Mouse (Mus musculus) T-helper 2 cell (primary cell): ENCODE data around the gene Myh3.

Experiments
- in situ Hi-C: fragments of 300-600 bp; cut with MboI, MseI; formaldehyde crosslinking; loops from one replicate; pipeline ENCODE4 v1.15.1; 2025; ENCODE audit warnings: high pct_unique_total_duplicates

Myh3 gene

GRCm38 (mm10) chr11:67078000-67078399, at the start of gene Myh3:
Myh3 (plus strand) TSS chr11:67078300.
- in situ Hi-C loops: loop anchor here (5.0 kb wide), 2 partner anchors 51 to 181 kb away; partner anchors contain the start of gene Tmem220

DNA sequence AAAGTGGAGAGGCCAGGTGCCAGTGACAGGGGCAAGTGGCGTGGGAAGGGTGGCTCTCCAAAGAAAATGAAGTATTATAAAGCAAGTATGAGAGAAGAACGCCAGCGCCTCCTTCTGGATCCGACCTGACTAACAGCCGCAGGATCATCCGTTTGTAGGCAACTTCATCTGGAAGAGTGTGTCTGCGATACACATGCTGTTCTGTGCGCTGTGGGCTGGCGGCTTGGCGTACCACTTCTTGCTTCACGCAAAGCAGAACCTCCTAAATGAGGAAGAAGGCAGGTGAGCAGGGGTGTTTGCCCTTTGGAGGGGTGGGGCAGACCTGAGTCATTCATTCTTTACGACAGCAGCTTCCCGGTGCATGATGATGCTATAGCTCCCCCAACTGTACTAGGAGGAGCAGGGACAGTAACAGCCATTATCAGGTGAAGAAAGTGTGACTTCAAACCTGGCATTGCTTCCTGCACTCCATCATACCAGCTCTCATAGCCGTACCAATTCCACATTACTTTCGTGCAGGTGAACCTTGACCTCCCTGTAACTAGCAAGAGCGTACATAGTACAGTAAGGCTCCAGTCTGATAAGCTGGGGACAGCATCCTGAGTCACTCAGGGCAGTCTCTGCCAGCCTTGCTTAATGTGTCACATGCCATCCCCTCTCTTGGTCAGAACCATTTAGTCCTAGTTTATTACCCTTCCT, 47.0 kb upstream of the Myh3 start:
- in situ Hi-C loops: no loop called here

DNA sequence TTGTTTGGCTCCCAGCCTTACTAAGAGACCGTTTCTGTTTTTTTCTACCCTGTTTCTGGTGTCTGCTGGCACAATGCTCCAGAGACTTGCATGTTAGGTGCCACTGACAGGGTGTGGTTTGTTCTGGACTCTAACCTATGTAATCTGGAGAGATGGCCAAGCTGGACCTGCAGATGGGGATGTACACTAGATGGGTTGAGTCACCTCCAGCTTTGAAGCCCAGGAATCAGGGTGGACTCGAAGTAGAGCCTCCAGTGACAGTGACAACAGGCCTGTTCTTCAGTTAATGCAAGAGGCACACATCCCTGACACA, 46.5 kb upstream of the Myh3 start:
- in situ Hi-C loops: no loop called here

GRCm38 (mm10) chr11:67034775-67035485, 43.2 kb upstream of the Myh3 start:
- in situ Hi-C loops: no loop called here

DNA sequence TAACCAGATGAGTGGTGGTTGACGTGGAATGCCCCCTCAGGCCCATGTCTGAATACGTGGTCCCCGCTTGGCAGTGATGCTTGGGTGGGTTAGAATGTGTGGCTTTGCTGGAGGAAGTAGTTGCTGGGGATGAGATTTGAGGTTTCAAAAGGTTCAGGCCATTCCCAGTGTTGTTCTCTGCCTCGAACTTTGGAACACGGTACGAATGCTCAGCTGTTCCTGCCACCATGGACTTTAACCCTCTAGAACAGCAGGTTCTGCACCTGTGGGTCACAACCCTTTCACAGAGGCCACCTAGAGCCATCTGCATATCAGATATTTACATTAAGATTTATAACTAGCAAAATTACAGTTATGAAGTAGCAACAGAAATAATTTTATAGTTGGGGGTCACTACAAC, 41.9 kb upstream of the Myh3 start:
- in situ Hi-C loops: no loop called here

DNA sequence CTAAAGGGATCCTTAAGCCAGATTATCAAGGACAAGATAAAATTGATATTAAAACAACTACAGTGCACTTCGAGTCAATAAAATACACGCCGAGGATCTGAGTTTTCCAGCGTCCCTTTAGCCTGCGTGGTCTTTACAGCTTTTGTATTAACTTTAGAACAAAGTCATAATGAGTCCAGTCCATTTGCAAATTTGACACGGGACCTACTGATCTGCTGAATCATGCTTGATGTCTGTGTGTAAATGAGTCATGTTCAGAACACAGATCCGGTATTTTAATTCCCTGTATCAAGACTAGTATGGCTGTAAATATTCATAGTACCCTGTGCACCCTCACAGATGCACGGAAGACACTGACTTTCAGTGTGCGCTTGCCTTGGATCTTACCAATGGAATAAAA, 41.2 kb upstream of the Myh3 start:
- in situ Hi-C loops: no loop called here

DNA sequence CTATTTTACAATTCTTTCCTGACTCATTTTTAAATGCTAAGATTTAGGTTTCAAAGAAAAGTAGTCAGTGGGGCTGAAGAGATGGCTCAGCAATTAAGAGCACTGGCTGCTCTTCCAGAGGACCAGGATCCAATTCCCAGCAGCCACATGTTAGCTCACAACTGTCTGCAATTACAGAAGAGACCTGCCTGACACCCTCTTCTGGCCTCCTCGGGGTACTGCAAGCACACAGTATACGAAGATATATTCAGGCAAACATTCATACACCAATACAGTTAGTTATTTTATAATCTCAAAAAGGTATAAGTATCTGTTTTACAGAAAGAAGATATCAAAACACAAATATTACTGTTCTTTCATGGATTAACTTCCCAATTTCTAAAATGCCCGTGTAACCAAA, 38.3 kb upstream of the Myh3 start:
- in situ Hi-C loops: no loop called here

- in situ Hi-C loops: no loop called here
Measured at GRCm38 (mm10) chr11:67040483-67040882, 37.6 kb upstream of the Myh3 start.

DNA sequence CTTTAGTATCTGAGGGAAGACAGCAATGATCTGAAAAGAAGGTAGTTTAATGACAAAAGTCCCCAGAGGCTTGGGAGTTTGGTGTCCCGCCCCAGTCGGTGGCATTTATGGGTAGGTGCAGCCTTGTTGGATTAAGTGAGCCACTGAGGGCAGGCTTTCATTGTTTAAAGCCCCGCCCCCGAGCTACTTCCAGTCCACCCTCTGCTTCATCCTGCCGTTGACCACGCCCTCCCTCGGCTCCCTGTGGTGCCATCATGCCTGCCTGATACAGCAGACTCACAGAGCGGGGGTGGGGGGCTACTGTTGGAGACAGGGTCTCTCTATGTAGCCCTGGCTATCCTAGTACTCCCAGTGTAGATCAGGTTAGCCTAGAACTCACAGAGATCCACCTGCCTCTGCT, 35.1 kb upstream of the Myh3 start:
- in situ Hi-C loops: no loop called here

DNA sequence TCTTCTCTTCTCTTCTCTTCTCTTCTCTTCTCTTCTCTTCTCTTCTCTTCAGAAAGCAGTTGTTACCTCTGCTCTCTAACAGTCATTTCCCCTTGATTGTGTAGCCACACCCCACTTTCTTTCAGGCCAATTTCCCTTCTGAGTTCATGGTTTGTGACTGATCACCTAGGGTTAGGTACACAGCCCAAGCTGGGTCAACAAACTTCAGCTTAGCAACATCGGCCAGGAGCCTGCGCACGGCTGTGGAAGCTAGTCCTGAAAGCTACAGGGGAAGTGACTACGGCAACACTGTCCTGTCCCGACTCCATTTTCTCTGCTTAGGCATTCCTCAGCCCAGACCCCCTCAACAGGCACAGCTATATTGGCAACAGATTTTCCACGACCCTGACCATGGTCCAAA, 33.1 kb upstream of the Myh3 start:
- in situ Hi-C loops: loop anchor here (5.0 kb wide), 1 partner anchor 1243 kb away; no protein-coding TSS in a partner anchor

GRCm38 (mm10) chr11:67047199-67047598, 30.9 kb upstream of the Myh3 start:
- in situ Hi-C loops: loop anchor here (5.0 kb wide), 1 partner anchor 1245 kb away; no protein-coding TSS in a partner anchor

DNA sequence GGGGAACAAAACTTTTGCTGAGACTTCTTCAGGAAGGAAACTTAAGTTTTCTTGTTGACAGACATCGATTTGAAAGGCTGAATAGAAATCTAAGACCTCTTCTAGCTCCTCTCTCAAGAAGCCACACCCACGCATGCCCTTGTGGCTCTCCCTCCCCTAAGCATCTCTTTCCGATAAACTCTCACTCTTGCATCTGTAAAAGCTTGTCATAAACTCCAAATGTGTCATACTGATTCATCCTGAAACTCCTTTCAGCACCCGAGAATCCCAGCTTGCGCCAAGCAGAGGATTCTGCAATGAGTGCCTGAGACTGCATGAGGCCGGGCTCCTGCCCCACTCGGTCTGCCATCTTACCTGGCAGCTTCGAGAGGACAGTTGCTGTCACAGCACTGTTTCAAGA, 29.6 kb upstream of the Myh3 start:
- in situ Hi-C loops: loop anchor here (5.0 kb wide), 1 partner anchor 1246 kb away; no protein-coding TSS in a partner anchor

DNA sequence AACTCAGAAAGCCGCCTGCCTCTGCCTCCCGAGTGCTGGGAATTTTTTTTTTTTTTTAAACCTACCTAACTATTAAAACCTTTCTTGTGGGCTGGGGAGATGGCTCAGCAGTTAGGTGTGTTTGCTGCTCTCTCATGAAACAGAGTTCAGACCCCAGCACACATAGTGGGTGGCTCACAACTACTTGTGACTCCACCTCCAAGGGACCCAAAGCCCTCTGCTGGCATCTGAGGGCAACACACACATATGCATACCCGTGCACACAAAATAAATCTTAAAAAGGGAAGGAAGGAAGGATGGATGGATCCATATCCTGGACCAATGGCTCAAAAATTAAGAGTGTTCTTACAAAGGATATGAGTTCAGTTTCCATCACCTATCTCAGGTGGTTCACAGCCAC, 28.8 kb upstream of the Myh3 start:
- in situ Hi-C loops: loop anchor here (5.0 kb wide), 1 partner anchor 1247 kb away; no protein-coding TSS in a partner anchor

DNA sequence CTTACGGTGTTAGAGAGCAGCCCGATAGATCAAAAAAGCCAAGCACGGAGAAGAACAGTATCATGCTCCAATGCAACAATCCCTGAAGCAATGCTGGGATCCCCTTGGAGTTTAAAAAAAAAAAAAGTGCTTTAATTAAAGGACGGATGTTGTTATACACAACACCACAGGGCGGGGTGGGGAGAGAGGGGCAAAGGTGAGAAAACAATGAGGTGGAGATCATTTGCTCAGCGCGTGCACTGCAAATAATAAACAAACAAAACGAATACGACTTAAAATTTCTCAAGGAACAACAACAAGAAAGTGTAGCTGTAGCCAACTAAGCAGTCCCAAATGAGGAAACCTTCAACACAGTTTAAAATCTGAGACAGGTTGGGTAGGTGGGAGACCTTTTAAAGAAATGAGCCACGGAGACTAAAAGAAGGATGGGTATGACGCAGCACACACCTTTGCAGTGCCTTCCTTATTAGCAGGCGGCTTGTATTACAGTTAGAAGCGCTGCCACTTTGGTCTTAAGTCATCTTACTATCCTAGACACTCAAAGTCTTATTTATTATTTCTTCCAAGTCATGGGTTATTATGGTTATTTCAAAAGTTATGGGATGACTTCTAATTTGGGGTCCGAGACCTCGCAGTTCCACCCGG, 26.3 kb upstream of the Myh3 start:
- in situ Hi-C loops: no loop called here

- in situ Hi-C loops: no loop called here
Measured at GRCm38 (mm10) chr11:67052321-67052952, 25.7 kb upstream of the Myh3 start, which contains the start of the genes Adprm and Sco1. Adprm (minus strand) TSS chr11:67052594. Sco1 (plus strand) TSS chr11:67052670.

DNA sequence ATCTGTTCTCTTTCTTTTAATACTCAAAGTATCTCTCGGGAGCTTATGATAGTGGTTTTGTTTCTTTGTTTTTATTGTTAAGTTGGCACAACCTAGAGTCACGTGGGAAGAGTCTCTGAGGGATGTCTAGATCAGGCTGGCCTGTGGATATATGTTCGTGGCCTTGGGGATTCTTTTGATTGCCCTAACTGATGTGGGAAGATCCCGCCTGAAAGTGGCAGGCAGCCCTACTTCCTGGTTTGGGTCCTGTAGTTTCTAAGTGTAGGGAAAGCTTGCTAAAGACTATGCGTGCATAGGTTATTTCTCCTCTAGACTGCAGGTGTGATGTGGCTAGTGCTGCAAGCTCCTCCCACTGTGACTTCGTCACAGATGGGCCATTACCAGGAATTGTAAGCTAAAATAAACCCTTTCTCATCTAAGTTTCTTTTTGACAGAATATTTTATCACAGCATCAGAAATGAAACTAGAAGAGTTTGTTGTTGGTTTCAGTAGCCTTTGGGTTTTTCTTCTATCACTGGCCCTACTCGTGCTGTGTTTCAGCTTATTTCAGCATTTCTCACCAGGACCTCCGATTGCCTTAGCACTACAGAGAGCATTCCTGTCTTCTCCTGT, 23.2 kb upstream of the Myh3 start:
- in situ Hi-C loops: no loop called here

GRCm38 (mm10) chr11:67061311-67061710, 16.8 kb upstream of the Myh3 start:
- in situ Hi-C loops: no loop called here

DNA sequence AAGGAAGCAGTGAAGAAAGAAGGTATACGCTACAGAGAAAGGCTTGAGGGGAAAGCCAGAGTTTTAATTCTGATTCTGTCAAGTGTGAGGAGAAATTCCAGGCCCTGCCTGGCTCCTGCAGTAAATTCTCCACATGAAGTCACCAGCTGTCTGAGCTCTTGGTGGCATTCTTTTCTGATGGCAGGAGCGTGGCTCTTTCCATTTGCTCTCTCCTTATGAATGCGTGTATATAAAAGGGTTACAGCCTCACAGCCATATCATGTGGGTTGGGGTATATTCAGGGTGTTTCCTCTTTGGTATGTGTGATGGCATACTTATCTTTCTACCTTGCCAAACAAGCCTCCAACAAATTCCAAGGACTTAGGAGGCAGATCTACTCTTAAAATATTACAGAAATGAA, 15.4 kb upstream of the Myh3 start:
- in situ Hi-C loops: no loop called here

GRCm38 (mm10) chr11:67067741-67068140, 10.4 kb upstream of the Myh3 start:
- in situ Hi-C loops: no loop called here

GRCm38 (mm10) chr11:67072615-67073130, 5.4 kb upstream of the Myh3 start:
- in situ Hi-C loops: no loop called here

DNA sequence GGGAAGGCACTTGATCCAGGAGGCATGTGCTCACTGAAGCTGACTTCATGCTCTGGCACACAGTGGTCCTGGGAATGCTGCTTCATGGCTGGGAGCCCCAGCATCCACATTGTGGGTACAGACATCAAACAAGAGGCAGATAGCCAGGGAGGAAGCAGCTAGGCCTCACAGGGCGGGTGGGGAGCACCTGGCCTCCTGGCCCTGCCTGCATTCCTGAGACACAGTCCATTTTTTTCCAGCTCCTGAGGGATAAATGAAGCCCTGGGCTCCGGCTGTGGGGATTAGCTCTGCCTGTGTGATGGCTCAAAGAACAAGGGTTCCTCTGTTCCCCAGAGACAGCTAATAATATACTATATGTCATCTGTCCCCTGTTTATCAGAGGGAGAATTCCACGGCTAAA, 3.1 kb upstream of the Myh3 start:
- in situ Hi-C loops: loop anchor here (5.0 kb wide), 2 partner anchors 48 to 178 kb away; partner anchors contain the start of gene Tmem220
